Mouse (Mus musculus): ENCODE measurements at regions not wholly inside any gene's neighbourhood (a gene's known extent, or its start where the extent isn't known, plus 50 kb on each side); places are given as distances from the start of the nearest gene placed in this dataset.

DNA sequence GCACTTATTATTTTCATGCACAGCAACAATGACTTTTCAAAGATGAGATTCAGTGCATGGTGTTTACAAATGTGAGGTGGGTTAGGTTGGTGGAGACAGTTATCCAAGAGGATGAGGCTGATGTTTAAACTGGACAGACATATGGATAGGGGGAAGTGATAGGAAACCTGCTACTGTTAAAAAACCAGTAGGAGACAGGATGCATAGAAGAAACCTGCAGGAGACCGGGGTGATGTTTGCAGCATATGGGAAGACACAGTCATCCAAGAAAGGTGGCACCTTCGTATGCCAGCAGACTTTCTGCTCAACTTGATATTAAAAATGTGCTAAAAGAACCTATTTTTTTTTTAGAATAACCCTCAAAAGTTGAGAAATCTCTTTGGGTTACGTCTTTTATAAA is 809.9 kb upstream of the Gm5150 start:
- DNase-seq, result no peak

DNA sequence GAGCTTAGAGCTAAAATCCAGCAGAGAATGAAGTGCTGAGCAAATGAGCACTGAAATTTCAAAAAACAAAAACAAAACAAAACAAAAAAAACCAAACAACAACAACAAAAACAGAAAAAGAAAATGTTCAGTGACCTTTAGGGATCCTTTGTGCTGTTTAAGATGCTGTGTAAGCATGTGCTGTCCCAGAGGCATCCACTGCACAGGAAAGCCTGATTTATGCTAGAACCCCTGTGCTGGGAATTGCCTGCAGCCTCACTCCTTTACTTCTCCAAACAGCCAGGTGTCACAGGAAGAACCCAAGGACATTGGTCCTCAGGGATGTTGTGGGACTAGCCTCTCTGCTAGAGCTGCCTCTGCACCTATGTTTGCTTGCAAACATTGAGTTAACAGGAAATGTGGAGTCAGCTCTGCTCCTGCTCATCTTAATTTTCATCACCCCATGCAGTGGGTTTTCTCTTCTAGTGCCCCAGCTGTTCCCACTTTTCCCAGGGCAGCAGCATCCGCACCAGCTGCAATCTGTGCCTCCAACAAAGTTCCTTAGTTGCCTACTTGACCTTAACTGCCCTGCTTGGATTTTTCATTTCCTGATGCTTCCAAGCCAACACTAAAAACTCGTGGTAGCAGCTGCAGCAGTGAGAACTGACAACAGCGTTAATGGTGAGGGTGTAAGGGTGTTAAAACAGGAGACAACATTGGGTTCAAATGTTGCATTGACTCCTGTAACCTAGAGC is 804.8 kb upstream of the Gm5150 start:
- DNase-seq, result no peak

DNA sequence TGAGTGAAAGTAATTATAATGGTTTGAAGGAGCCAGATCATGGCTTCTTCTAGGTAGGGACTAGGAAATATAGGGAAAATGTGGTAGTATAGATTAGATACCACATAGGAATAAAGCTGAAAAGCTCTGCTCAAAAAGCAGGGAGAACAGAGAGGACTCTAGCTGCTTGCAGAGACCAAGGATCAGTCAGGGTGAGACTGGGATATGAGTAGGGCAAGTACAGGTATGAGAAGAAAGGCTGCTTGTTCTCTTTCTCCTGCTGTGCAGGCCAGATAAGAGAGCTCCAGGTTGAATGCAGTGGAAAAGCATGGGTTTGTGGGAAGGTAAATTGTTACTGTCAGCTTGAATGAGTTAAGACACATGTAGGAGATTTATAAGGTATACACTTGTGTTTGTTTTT is 797.4 kb upstream of the Gm5150 start:
- DNase-seq, result no peak
